Mouse (Mus musculus) left cerebral cortex, postnatal 25 days (tissue): ENCODE data around the gene Apaf1. TPM values are rescaled to one million over a fixed set of nuclear protein-coding genes. Genes with fewer than 3 reads are reported as not detected.

Experiments
- DNase-seq, 2 experiments: peaks; one replicate each; pipeline ENCODE4 v3.0.0; 2022; ENCODE audit warnings: low spot score in 2 of 2, mixed read lengths in 1 of 2
- intact Hi-C: fragments of 180-260 bp; cut with DNase I; formaldehyde crosslinking; loops from one replicate; pipeline ENCODE4 v1.15.1; 2025
- total RNA-seq, 2 experiments: library from RNA; stranded (reverse); gene quantifications; 2 replicates each; pipeline ENCODE4 v1.2.3; 2021

Gene Apaf1
- total RNA-seq: 10 to 100 TPM; 11.3 to 15.4 TPM

DNA sequence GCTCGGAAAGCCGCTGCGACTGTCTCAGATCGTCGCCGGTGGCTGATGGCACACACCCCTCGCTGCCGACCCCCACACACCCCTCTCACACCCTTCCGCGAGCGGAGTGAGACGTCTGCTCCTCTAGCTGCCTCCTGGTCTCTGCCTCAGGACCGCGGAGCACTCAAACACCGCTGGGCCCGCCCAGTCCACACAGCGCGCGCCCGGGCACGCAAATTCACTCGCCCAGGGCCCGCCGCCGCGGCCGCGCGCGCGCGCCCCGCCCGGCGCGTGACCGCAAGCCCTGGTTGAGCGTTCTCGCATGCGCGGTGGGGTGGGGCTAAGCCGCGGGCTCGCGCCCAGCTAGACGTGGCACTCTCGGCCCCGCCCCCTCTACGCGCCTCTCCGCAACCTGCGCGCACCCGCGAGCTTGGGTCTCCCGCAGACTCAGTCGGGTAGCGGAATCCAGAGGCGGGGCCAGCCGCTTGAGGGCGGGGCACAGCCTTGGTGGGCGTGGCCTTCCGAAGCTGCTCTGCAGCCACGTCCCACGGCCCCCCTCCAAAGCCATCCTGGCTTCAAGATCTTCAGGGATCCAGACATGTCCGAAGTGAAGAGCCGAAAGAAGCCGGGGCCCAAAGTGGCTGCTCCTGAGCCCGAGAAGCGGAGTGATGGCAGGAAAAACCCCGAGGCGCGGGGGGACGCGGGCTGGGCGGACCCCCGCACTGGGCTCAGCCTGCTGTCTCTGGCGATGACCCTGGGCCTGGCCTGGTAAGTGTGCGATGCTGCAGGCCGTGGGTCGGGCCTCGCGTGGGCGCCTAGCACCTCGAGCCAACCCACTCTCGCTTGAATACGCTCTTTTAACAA lies at the start of gene Apaf1, which contains the start of gene Ikbip:
Apaf1 (minus strand) TSS at position 221 of the 843 bp plus-strand sequence.
Ikbip (plus strand) TSS at position 391 of the 843 bp plus-strand sequence.
- peak; percentile 100 for DNase-seq
- intact Hi-C loops: loop anchor here (1.0 kb wide), 1 partner anchor 41 kb away; no protein-coding TSS in a partner anchor

DNA sequence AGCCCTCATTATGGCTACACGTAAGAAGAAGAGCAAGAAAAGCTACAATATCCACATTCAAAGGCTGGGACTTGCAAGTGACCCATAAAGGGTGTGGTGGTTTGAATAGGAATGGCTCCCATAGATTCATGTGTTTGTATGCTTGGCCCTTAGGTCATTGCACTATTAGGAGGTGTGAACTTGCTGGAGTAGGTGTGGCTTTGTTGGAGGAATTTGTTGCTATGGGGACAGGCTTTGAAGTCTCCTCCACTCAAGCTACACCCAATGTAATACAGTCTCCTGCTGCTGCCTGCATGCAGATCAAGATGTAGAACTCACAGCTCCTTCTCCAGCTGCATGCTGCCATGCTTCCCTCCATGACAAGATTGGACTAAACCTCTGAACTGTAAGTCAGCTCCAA lies 49.0 kb upstream of the Apaf1 start:
- intact Hi-C loops: no loop called here
- DNase-seq: no peak

DNA sequence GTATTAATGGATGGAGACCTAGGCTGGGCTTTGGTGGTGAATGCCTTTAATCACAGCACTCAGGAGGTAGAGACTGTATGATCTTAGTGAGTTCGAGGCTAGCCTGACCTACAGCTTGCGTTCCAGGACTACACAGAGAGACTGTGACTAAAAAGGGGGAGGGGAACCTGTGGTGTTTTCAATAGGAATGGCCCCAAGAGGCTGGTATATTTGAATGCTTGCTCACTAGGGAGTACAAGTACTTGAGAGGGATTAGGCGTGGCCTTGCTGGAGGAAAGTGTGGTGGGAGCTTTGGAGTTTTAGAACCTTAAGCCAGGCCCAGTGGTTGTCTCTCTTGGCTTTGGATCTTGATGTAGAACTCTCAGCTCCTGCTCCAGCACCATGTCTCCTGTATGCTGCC lies 48.2 kb upstream of the Apaf1 start:
- intact Hi-C loops: no loop called here
- no peak for DNase-seq

DNA sequence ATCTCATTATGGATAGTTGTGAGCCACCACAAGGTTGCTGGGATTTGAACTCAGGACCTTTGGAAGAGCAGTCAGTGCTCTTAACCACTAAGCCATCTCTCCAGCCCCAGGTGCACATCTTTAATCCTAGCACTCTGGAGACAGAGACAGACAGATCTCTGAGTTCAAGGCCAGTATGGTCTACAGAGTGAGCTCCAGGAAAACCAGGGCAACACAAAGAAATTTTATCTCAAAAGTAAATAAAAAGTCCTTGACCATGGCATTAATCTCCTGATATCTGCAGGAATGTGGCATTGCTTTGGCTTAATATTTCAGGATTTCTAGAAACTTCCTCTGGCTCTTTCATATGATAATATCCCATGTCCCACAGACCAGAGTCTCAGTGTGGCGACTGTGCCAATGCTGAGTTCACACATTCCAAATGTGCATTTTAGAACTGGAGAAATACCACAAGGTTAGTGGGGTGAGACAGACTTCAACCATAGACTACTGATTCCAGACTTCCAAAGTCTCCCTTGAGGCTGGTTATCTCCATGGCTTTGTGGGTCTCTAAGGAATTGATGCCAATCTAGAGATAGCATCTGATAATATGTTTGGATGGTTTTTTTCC lies 46.1 kb upstream of the Apaf1 start:
- intact Hi-C loops: no loop called here
- no peak for DNase-seq

DNA sequence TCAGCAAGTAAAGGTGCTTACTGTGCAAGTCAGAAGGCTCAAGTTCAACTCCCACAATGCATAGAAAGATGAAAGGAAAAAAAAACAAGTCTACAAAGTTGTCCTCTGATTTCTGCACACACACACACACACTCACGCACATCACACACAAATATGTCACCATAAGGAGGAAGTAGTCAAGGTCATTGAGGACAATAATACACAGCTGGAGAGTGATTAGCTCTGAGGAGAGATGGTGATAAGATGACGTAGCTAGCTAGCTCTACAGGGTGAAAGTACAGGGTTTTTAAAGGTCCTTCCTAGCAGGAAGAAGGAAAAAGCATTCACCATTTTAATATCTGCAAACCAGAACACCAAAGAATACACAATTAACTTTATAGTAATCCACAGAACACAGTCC lies 44.8 kb upstream of the Apaf1 start:
- no peak for DNase-seq
- intact Hi-C loops: no loop called here

DNA sequence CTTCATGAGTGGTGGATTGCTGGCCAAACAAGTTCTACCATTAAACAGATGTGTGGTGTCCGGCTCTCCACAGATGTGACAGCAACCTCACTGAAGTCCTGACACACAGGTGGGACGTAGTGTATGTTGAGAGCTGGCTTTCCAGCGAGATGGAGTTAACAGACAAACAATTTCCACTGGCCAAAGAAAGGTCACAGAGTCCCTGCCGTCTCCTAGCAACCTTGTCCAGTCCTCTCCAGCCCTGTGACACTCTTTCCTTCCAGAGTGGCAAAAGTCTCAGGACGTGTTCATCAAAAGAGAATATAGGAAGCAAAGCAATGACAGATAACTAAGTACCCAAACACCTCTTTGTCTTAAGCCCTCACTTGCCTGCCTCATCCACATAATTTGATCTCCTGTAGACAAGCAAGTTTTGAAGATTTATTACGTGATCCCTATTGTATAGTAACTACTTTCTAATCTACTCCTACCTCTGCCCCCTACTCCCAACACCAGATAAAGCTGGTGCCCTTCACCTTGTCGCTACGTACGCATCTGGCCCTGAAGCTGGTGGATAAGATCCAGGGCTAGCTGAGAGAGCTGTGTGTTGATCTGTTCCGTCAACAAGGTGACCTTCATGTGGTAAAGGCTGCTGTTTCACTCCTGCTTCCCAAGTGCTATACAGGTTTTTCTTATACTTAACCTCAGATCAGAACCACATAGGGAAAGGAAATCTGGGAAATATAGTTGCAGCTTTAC lies 44.2 kb upstream of the Apaf1 start:
- DNase-seq: no peak
- intact Hi-C loops: no loop called here

DNA sequence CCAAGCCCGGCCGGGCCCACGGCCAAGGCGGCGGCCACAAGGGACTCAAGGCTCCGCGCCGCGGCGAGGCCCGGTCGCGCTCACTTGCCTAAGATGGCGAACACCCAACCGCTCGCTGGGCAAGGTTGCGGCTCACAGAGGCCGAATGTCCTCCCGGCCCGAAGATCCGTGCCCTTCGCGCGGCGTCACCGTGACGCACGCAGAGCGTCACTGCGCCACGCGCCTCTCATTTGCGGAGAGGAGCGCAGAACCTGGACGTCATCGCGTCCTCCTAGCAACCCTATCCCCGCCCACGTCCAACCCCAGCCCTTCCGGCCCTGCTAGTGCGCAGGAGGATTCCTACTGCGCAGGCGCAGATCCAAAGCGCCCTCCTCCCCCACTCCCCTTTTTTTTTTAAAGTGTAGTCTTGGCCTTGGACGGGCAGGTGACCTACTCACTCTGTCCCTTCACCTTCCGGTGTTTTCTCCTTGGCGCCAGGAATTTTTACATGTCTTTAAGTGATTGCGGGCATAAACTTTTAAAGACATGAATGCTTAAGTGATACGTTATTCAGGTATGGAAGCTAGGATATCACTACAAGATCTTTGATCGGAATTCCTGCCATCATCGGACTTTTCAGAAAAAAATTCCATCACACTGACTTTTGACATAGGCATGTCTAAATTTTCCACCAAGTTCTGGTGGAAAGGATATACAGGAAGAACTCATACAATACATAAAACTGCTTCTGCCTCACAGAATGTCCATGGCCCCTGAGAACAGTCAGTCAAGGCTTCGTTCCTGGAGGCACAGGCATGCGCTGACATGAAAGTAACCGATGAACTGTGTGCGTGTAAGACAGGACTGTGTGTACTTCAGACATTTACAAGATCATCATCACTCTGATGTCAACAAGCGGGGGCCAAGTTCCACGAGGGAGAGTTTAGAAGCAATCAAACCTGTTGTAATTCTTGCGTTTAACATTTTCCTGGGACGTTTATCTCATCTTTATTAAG lies 41.6 kb upstream of the Apaf1 start, which contains the start of gene Slc25a3:
Slc25a3 (minus strand) TSS at position 232 of the 995 bp plus-strand sequence.
- intact Hi-C loops: loop anchor here (1.0 kb wide), 1 partner anchor 42 kb away; the partner anchor contains the start of genes Apaf1 and Ikbip
- DNase-seq: peak; percentile 98 to 99

DNA sequence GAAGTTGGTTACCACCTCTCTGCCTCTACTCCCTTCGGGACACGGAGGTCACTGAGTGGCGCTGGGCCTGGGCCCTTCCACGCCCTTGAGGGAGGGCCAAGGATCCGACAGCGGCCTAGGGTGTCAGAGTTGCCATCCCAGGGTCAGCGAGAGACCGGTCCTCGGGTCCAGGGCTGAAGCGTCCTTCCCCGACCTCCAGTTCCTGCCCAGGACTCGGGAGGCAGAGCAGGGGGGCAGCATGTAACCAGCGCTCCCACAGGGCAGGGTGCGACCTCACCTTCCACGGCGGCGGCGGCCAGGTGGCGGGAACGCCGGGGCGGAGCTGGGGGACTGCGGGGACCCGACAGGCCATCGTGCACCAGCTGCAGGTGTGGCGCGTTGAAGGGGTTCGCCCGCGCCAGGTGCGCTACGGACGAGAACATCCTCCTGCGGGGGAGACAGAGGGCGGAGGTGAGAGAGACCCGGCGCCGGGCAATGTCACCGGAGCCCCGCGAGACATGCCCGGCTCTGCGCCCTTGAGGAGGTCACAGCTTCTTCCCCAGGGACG lies 40.8 kb upstream of the Apaf1 start:
- no peak for DNase-seq
- intact Hi-C loops: loop anchor here (1.0 kb wide), 1 partner anchor 41 kb away; the partner anchor contains the start of genes Apaf1 and Ikbip

DNA sequence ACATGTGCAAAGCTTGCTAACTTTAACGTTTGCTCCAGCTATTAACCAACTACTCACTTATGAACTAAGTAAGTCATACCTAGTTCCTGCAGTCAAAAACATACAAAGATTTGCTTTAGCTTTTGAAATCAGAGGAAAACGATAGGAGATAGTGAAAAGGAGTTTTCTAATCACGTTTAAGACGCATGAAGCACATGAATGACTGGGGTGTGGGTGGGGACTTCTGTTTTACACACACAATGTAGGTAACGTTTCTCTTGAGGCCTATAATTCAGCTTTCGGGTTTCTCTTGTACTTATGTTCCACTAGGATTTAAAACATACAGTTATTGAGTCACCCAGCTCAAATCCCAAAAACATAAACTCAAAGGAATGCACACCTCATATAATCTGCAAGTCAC lies 40.1 kb upstream of the Apaf1 start:
- intact Hi-C loops: loop anchor here (1.0 kb wide), 1 partner anchor 40 kb away; the partner anchor contains the start of genes Apaf1 and Ikbip
- no peak for DNase-seq

DNA sequence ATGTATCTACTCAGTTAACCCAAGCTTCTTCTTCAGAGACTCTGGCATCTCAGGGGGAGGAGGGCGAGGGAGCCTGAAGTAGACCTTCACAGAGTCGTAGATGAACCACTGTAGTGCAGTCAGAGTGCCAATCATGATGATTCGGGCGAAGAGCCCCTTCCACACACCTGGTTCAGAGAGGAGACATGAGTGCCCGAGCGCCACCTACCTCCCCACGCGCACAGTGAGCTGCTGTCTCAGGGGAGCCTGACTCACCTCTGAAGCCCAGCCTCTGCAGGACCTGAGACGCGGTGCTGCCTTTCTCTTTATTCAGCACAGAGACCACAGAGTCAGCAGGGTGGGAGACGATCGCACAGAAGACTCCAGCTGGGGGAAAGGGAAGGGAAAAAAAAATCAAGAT lies 34.4 kb upstream of the Apaf1 start:
- no peak for DNase-seq
- intact Hi-C loops: no loop called here

DNA sequence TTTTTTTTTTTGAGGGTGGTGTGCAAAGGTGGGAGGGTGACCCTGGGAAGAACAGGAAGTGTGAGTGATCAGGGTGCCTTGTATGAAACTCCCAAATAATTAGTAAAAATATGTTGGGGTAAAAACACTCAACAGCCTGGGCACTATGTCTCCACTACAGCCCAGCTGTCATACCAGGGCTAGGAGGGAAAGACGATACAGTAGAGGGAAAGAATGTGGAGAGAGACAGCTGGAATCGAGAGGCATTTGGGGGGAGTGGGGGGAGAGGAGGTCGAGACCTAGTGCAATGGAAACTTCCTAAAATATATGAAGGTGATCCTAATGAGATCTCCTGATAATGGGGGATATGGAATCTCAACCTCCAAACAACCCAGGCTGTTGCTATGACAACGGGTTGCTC lies 27.3 kb upstream of the Apaf1 start:
- intact Hi-C loops: no loop called here

DNA sequence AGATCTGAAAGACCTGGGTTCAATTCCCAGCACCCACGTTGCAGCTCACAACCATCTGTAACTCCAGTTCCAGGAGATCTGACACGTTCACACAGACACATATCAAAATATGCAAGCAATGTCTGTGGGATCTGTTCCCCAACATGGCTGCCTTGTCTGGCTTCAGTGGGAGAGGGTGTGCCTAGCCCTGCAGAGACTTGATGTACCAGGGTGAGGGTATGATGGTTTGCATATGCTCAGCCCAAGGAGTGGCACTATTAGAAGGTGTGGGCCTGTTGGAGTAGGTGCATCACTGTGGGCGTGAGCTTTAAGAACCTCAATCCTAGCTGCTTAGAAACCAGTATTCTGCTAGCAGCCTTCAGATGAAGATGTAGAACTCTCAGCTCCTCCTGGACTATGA lies 23.4 kb upstream of the Apaf1 start:
- DNase-seq: no peak
- intact Hi-C loops: no loop called here

More for the DNA sequence above, 27.3 kb upstream of the Apaf1 start:
- no peak for DNase-seq

DNA sequence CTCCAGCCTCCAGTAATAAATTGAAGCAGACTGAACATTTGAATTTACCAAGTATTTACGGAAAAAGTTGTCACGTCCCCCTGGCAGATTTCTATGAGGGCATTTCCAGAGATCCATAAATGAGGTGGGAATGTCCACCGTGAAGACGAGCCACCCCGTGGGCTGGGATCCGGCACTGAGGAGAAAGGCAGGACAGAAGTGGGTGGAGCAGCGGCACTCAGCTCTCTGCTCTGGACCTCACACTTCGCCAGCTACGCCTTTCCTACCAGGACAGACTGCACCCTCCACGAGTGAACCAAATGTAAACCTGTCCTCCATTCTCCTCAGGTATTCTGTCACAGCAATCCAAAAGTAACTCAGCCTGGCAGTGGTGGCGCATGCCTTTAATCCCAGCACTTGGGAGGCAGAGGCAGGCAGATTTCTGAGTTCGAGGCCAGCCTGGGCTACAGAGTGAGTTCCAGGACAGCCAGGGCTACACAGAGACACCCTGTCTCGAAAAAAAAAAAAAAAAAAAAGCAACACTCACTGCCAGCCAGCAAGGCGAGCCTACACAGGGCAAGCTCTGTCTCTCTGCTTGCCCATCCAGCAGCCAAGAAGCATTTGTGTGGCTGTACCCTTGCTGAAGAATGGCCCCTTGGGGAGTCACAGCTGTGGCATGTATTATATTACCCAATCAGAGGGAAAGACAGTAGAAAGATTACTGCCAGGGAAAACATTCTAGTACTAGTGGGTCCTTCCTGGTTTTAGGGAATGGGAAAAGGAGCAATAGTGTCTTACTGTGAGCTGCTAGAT lies 20.4 kb upstream of the Apaf1 start:
- intact Hi-C loops: no loop called here
- no peak for DNase-seq

DNA sequence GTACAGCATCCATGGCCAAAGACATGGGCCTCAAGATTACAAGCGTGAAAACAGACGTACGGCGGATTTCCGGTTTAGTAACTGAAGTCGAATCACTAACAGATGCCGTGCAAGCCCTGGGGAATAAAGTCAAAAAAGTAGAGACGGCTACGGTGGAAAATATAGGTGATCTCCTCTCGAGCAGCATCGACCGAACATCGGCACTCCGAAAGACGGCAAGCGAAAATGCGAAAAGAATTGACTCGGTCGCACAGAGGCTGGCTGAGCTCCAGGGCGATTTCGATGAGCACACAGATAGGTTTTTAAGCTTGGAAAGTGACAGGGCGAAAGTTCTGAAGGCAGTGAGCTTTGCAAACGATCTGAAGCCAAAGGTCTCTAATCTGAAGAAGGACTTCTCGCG lies 19.4 kb upstream of the Apaf1 start:
- no peak for DNase-seq
- intact Hi-C loops: no loop called here

DNA sequence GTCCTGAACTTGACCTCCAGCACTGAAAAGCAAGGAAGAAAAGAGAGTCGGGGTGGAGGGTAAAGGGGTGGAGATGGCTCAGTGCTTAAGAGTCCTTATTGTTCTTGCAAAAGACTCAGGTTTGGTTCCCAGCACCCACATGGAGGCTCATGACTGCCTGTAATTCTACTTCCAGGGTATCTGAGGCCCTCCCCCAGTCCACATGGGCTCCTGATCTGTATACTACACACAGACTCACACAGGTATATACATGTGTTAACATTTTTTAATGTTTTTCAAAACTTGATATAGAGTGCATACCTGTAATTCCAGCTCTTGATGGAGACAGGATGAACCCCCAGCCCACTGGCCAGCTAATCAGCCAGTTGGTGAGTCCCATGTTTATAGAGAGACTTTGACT lies 17.5 kb upstream of the Apaf1 start:
- intact Hi-C loops: no loop called here
- DNase-seq: no peak

DNA sequence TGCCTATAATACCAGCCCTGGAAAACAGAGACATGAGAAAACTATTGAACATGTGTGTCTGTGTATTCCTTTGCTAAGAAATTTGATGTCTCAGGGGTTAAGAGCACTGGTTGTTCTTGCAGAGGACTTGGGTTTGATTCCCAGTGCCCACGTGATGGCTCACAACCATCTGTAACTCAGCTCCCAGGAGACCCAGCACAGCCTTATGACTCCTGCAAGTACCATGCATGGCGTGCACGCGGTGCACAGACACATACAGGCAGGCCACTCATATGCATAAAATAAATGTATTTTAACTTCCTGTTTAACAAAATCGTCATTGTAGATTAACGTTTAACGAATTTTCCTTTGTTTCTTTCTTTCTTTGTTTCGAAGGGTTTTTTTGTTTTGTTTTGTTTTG lies 15.5 kb upstream of the Apaf1 start:
- intact Hi-C loops: no loop called here
- no peak for DNase-seq

DNA sequence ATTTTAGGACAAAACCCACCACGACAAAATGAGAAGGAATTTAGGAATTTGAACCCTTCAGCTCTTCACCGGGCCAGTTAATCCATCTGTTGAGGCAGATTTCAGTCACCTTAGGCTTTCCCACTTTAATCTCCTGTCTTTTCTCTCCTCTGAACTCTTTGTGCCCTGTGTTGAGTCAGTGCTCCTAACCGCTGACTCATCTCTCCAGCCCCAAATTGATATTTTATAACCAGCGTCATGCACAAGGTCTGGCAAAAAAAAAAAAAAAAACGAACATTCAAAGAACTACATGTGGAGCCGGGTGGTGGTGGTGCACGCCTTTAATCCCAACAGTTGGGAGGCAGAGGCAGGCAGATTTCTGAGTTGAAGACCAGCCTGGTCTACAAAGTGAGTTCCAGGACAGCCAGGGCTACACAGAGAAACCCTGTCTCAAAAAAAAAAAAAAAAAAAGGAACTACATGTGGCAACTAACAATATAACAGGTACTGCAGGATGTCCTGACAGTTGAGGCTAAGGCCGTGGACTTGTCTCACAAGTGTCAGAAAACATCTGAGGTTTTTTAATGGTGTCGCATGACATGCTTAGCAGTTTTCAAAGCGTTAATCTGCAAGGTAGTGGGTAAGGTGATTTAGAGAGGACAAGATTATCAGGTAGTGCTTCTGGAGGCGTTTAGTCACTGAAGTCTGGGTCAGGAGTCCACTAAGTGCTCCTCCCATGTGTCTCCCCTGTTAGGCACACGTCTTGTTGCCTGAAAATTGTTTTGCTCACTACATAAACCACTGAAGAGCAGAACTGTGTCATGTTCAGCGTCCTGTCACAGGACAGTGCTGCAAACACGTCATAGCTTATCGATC lies 11.9 kb upstream of the Apaf1 start:
- intact Hi-C loops: no loop called here
- DNase-seq: no peak
